Mouse (Mus musculus) liver, postnatal 0 days (tissue): Measurements from ENCODE around the gene Mrps31.

Source experiments
- CTCF ChIP-seq: sonication (generic); IDR thresholded peaks from 2 replicates; pipeline ENCODE4 v1.5.1; 2016; ENCODE audit warnings: antibody characterized with exemption, low read depth
- EP300 ChIP-seq: IDR thresholded peaks from 2 replicates; pipeline ENCODE4 v1.6.1; 2016; ENCODE audit warnings: antibody characterized with exemption, low read depth, mild to moderate bottlenecking

DNA sequence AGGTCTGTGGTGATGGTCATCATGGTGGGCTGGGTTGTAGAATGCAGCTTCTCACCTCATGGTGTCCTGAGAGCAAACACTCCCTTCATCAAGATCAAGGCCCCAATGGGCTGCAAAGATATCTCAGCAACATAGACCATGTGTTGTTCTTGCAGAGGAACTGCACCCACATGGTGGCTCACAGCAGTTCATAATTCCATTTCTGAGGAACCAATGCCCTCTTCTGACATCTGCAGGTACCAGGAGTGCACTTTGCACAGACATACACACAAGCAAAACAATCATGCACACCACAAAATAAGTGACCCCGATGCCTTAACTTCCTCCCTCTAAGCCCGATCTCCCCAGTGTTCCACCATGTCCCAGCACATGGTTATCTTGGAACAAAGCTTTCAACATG is 7.9 kb upstream of the Mrps31 start:
- TF ChIP-seq CTCF = peak; percentile 23; the same call in 1 of the 2 replicates
- TF ChIP-seq EP300 = no peak
